Mouse (Mus musculus): Measurements from ENCODE around the gene Cldn10. TPM values are rescaled to one million over a fixed set of nuclear protein-coding genes. Genes with fewer than 3 reads are reported as not detected.

Cldn10 gene
- polyA plus RNA-seq, 1 experiment from 2014 or later, result 1.5 TPM

GRCm38 (mm10) chr14:118911521-118911920 lies 123.8 kb downstream of the Cldn10 start:
- Histone ChIP-seq H3K36me3 (ENCODE audit: control insufficient read depth, insufficient read depth) (peaks cover 2% of the 10 kb centered on the region; the same call in 1 of the 2 replicates), H3K4me2 (replicated peaks; ENCODE audit: low read depth) (no peak overlapping the region), H3K27me3 (replicated peaks; ENCODE audit: control insufficient read depth, insufficient read depth, low read length) (no peaks in the 10 kb centered on the region), H3K27ac (ENCODE audit: low read depth, low read length) (no peak overlapping the region), H3K4me1 (replicated peaks; ENCODE audit: control insufficient read depth, insufficient read depth, low read length) (no peaks in the 10 kb centered on the region), H3K9me3 (ENCODE audit: control insufficient read depth) (no peaks in the 10 kb centered on the region), H3K9ac (ENCODE audit: low read depth, low read length) (no peak overlapping the region), H3K4me3 (ENCODE audit: low read depth, low read length) (no peak overlapping the region)
- ATAC-seq, result no peak
- no peak for TF ChIP-seq CTCF (IDR thresholded peaks at IDR 0.05; ENCODE audit: low read depth)
- WGBS, result 87% methylated on average over 6 of the region's 6 CpGs

DNA sequence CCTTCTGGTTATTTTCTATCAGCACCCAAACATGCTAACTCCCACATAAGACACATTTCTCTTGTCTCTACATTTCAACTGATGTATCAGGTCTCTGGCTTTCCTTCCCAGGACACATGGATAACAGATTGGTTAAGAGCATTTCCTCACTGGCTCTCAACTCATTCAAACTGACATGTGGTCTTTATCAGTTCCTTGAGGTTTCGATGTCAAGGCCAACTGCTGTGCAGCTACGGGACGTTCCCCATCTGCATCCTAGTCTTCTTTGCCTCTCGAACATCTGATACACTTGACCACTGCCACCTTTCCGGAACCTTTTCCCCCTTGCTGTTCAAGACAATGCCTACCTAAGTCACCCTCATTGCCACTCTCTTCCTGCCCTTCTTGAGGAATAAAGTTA lies 125.9 kb downstream of the Cldn10 start:
- Histone ChIP-seq H3K4me1 (replicated peaks; ENCODE audit: control insufficient read depth, insufficient read depth, low read length) (no peaks in the 10 kb centered on the region), H3K9ac (ENCODE audit: low read depth, low read length) (no peak overlapping the region), H3K36me3 (ENCODE audit: control insufficient read depth, insufficient read depth) (peaks cover 2% of the 10 kb centered on the region; the same call in 1 of the 2 replicates), H3K4me2 (replicated peaks; ENCODE audit: low read depth) (no peak overlapping the region), H3K9me3 (ENCODE audit: control insufficient read depth) (no peaks in the 10 kb centered on the region), H3K4me3 (ENCODE audit: low read depth, low read length) (no peak overlapping the region), H3K27me3 (replicated peaks; ENCODE audit: control insufficient read depth, insufficient read depth, low read length) (no peaks in the 10 kb centered on the region), H3K27ac (ENCODE audit: low read depth, low read length) (no peak overlapping the region)
- no peak for ATAC-seq
- TF ChIP-seq CTCF (IDR thresholded peaks at IDR 0.05; ENCODE audit: low read depth), result no peak
- 86% methylated on average over 5 of the region's 5 CpGs for WGBS

- Histone ChIP-seq H3K36me3 (ENCODE audit: control insufficient read depth, insufficient read depth) (no peaks in the 10 kb centered on the region), H3K27me3 (replicated peaks; ENCODE audit: control insufficient read depth, insufficient read depth, low read length) (peaks cover 14% of the 10 kb centered on the region), H3K9me3 (ENCODE audit: control insufficient read depth) (no peaks in the 10 kb centered on the region), H3K4me1 (replicated peaks; ENCODE audit: control insufficient read depth, insufficient read depth, low read length) (0 out of 2 replicates have a peak, but pooled peaks cover 3% of the 10 kb centered on the region), H3K9ac (ENCODE audit: low read depth, low read length) (no peak overlapping the region), H3K4me3 (ENCODE audit: low read depth, low read length) (no peak overlapping the region), H3K4me2 (replicated peaks; ENCODE audit: low read depth) (no peak overlapping the region), H3K27ac (ENCODE audit: low read depth, low read length) (no peak overlapping the region)
- peak; percentile 72 for TF ChIP-seq CTCF (IDR thresholded peaks at IDR 0.05; ENCODE audit: low read depth)
- 62% methylated on average over 8 of the region's 8 CpGs for WGBS
- ATAC-seq, result no peak
Measured at GRCm38 (mm10) chr14:118919025-118919424, 131.3 kb downstream of the Cldn10 start.

DNA sequence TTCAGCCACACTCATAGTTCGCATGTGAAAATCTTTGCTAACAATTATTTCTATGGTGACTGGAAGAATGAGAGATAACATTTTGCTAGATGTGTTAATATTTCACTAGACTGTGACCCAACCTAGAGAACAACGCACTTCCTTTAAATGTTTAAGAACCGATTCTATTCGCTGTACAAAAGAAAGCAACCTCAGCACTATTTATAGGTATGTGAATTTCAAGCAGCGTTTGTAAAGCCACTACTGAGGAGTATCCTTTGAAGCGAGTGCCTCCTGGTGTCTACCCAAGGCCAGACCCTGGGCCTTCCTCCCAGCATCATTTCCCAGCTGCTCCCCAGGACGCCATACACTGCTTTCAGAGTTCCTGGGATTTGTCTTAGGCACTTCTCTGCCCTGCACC lies 132.9 kb downstream of the Cldn10 start:
- H3K36me3 ChIP-seq (ENCODE audit: control insufficient read depth, insufficient read depth), result no peaks in the 10 kb centered on the region
- H3K9me3 ChIP-seq (ENCODE audit: control insufficient read depth), result no peaks in the 10 kb centered on the region
- TF ChIP-seq CTCF (IDR thresholded peaks at IDR 0.05; ENCODE audit: low read depth), result 0 out of 2 replicates have a peak, but pooled peaks have one; percentile 25
- no peak overlapping the region for H3K27ac ChIP-seq (ENCODE audit: low read depth, low read length)
- peaks cover 14% of the 10 kb centered on the region for H3K27me3 ChIP-seq (replicated peaks; ENCODE audit: control insufficient read depth, insufficient read depth, low read length)
- H3K9ac ChIP-seq (ENCODE audit: low read depth, low read length), result no peak overlapping the region
- no peak overlapping the region for H3K4me3 ChIP-seq (ENCODE audit: low read depth, low read length)
- no peak overlapping the region for H3K4me2 ChIP-seq (replicated peaks; ENCODE audit: low read depth)
- 35% methylated on average over 7 of the region's 7 CpGs for WGBS
- no peak for ATAC-seq
- H3K4me1 ChIP-seq (replicated peaks; ENCODE audit: control insufficient read depth, insufficient read depth, low read length), result peaks cover 13% of the 10 kb centered on the region; the same call in 1 of the 2 replicates

GRCm38 (mm10) chr14:118922251-118922650 lies 134.5 kb downstream of the Cldn10 start:
- ATAC-seq, result no peak
- H3K27ac ChIP-seq (ENCODE audit: low read depth, low read length), result no peak overlapping the region
- peak overlapping the region; percentile 72 for H3K4me2 ChIP-seq (replicated peaks; ENCODE audit: low read depth)
- 34% methylated on average over 22 of the region's 22 CpGs for WGBS
- H3K36me3 ChIP-seq (ENCODE audit: control insufficient read depth, insufficient read depth), result no peaks in the 10 kb centered on the region
- no peaks in the 10 kb centered on the region for H3K9me3 ChIP-seq (ENCODE audit: control insufficient read depth)
- peaks cover 13% of the 10 kb centered on the region; the same call in 1 of the 2 replicates for H3K4me1 ChIP-seq (replicated peaks; ENCODE audit: control insufficient read depth, insufficient read depth, low read length)
- no peak for TF ChIP-seq CTCF (IDR thresholded peaks at IDR 0.05; ENCODE audit: low read depth)
- peaks cover 14% of the 10 kb centered on the region for H3K27me3 ChIP-seq (replicated peaks; ENCODE audit: control insufficient read depth, insufficient read depth, low read length)
- peak overlapping the region; percentile 41 for H3K4me3 ChIP-seq (ENCODE audit: low read depth, low read length)
- no peak overlapping the region; the same call in 1 of the 2 replicates for H3K9ac ChIP-seq (ENCODE audit: low read depth, low read length)

DNA sequence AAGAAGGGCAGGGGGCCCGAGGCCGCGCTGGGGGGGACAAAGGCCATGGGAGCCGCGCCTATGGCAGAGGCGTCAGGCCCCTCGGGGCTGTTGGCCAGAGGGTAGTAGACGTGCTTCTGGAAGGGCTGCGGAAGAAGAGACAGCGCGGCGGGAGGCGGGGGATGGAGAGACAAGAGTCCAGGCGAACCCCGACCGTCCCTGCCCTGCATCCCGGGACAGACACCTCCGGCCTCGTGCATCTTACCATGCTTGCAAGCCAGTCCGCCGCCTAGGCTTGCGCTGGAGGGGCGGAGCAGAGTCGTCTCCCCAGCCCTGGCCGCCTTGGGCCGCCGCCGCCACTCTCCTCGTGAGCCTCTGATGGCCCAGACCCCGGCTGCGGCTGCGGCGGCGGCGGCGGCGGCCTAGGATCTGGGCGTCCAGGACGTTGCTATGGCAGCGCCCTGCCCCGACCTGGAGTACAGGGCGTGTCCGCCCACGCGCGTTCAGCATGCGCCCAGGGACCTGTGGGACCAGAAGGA lies 135.0 kb downstream of the Cldn10 start:
- H3K27ac ChIP-seq (ENCODE audit: low read depth, low read length), result no peak overlapping the region
- no peak overlapping the region; the same call in 1 of the 2 replicates for H3K9ac ChIP-seq (ENCODE audit: low read depth, low read length)
- H3K4me2 ChIP-seq (replicated peaks; ENCODE audit: low read depth), result peak overlapping the region; percentile 72
- 2% methylated on average over 47 of the region's 47 CpGs for WGBS
- H3K27me3 ChIP-seq (replicated peaks; ENCODE audit: control insufficient read depth, insufficient read depth, low read length), result peaks cover 14% of the 10 kb centered on the region
- ATAC-seq, result peak; percentile 39; the same call in 1 of the 2 replicates
- H3K4me1 ChIP-seq (replicated peaks; ENCODE audit: control insufficient read depth, insufficient read depth, low read length), result peaks cover 13% of the 10 kb centered on the region; the same call in 1 of the 2 replicates
- H3K4me3 ChIP-seq (ENCODE audit: low read depth, low read length), result peak overlapping the region; percentile 41
- no peak for TF ChIP-seq CTCF (IDR thresholded peaks at IDR 0.05; ENCODE audit: low read depth)
- no peaks in the 10 kb centered on the region for H3K9me3 ChIP-seq (ENCODE audit: control insufficient read depth)
- no peaks in the 10 kb centered on the region for H3K36me3 ChIP-seq (ENCODE audit: control insufficient read depth, insufficient read depth)

Other genes with a start within 250 kb of the Cldn10 start
- 1.4 and 1.6 TPM in 2 replicates for gene Abcc4, start 81.7 kb upstream of the Cldn10 start, polyA plus RNA-seq (2015; fragmentation: Nextera tagmentation; extraction: Ambion mirVana)
- gene Dzip1, start 137.6 kb downstream of the Cldn10 start, polyA plus RNA-seq (2015; fragmentation: Nextera tagmentation; extraction: Ambion mirVana), result 2.7 and 3.2 TPM in 2 replicates
- gene Dnajc3, start 150.1 kb downstream of the Cldn10 start, polyA plus RNA-seq (2015; fragmentation: Nextera tagmentation; extraction: Ambion mirVana), result 37.6 and 38.1 TPM in 2 replicates